Mouse (Mus musculus): ENCODE measurements at regions not wholly inside any gene's neighbourhood (a gene's known extent, or its start where the extent isn't known, plus 50 kb on each side); places are given as distances from the start of the nearest gene placed in this dataset.
A peak's percentile ranks its signal among the peaks of the same experiment; 100 is the strongest.

DNA sequence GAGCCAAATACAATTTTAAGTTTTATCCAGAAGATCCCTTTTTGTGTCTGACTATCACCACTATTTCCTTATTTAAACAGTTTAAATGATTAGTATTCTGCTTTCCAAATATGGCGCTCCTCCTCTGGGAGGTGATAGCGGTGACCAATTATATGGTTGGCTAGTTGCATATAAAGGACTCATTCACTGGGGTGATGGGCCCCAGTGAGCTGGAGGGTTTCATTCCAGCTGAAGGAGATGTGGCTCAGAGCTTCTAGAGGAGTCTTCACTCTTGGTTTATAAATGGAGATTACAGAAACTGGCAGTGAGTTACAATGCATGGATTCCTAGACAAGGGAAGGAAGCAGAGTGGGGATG lies 50.7 kb upstream of the Gm7361 start:
- Histone ChIP-seq H3K4me2 (replicated peaks) (no peak overlapping the region), H3K36me3 (no peaks in the 10 kb centered on the region)
- 11% methylated on average over 2 of the region's 2 CpGs for WGBS

DNA sequence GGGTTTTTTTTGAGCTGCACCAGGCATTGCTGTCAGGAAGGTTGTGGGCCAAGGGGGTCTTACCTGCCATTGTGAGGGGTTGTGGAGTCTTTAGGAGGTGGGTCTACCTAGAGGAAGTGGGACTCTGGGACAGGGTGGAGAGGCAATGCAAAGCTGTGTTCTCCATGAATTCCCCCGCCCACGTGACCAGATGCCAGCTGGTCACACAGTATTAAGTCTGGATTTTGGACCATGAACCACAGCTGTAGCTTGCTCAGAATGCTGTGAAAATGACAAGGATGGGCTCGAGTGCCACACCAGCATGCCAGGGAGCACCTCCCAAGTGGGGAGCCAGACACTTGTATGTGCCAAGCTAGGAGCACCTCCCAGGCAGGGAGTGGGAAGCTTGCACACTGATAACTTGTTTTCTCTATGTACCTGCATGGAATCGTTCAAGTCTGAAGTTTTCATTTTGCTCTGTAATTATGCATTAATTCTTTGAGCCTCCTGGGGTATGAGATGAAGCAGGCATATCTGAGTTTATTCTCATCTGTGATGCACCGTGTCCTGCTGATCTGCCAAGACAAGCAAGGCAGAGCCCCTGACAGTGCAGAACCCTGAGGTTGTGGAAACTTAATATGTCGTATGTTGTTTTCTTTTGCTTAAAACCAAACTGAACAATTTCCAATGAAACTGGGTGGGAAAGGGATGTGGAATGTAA lies 51.3 kb upstream of the Gm7361 start:
- Histone ChIP-seq H3K27me3 (no peaks in the 10 kb centered on the region), H3K9ac (replicated peaks) (no peak overlapping the region), H3K4me3 (replicated peaks) (no peak overlapping the region), H3K9me3 (no peaks in the 10 kb centered on the region), H3K27ac (peak overlapping the region; percentile 16; the same call in 1 of the 2 replicates), H3K4me1 (replicated peaks) (peaks cover 24% of the 10 kb centered on the region), H3K36me3 (no peaks in the 10 kb centered on the region), H3K4me2 (replicated peaks) (no peak overlapping the region)
- peak; percentile 26; the same call in 1 of the 2 replicates for ATAC-seq
- WGBS = 61% methylated on average over 6 of the region's 6 CpGs

More for the DNA sequence above, 50.7 kb upstream of the Gm7361 start:
- no peaks in the 10 kb centered on the region for H3K27me3 ChIP-seq
- no peak overlapping the region for H3K9ac ChIP-seq (replicated peaks)
- H3K9me3 ChIP-seq = no peaks in the 10 kb centered on the region
- H3K4me1 ChIP-seq (replicated peaks) = peaks cover 27% of the 10 kb centered on the region
- H3K4me3 ChIP-seq (replicated peaks) = no peak overlapping the region
- no peak overlapping the region for H3K27ac ChIP-seq
- ATAC-seq = no peak

DNA sequence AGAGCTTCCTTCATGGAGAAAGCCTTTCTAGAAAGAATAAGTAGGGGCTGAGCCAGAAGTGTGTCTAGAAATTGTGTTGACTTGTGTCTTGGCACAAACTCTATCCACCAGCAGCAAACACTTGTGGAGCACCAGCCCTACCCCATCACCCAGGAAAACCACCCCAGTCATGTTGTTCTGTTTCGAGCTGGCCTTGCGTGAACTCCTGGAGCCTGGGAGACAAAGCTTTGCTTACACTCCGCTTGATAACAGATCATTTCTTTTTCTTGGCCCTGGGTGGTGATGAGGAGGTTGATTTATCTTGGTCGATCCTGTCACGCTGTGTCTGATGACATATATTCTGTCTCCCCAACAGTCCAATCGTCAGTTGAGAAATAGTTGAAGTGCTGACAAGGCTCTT lies 55.0 kb upstream of the Gm7361 start:
- H3K27me3 ChIP-seq = no peaks in the 10 kb centered on the region
- H3K27ac ChIP-seq = no peak overlapping the region
- no peak overlapping the region for H3K4me3 ChIP-seq (replicated peaks)
- no peaks in the 10 kb centered on the region for H3K9me3 ChIP-seq
- ATAC-seq = no peak
- H3K4me1 ChIP-seq (replicated peaks) = peaks cover 11% of the 10 kb centered on the region
- no peak overlapping the region for H3K9ac ChIP-seq (replicated peaks)
- H3K36me3 ChIP-seq = no peaks in the 10 kb centered on the region
- 95% methylated on average over 6 of the region's 6 CpGs for WGBS
- H3K4me2 ChIP-seq (replicated peaks) = no peak overlapping the region

DNA sequence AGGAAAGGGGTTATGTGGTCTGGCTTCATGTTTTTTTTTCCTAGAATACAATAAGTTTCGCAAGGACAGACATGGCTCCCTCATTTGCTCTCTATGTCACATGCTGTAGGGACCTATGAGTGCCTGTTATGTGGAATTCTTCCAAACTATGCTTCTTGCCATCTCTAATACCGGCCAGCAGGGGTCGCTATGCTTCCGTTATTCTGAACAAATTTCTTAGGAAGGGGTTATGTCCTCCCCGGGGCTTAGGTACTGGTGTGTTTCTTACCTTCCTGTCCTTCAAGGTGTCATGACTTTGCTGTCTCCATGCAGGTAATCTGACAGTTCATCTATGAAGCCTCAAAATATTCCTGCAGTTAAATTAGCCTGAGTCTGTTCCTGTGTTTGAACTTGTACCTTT lies 68.1 kb upstream of the Gm7361 start:
- 15% methylated on average over 5 of the region's 5 CpGs for WGBS
- Histone ChIP-seq H3K4me1 (replicated peaks) (peaks cover 9% of the 10 kb centered on the region), H3K9me3 (no peaks in the 10 kb centered on the region), H3K27ac (no peak overlapping the region), H3K4me3 (replicated peaks) (no peak overlapping the region), H3K36me3 (no peaks in the 10 kb centered on the region), H3K4me2 (replicated peaks) (no peak overlapping the region), H3K27me3 (no peaks in the 10 kb centered on the region; the same call in 1 of the 2 replicates), H3K9ac (replicated peaks) (no peak overlapping the region)
- ATAC-seq = 0 out of 2 replicates have a peak, but pooled peaks have one; percentile 11

DNA sequence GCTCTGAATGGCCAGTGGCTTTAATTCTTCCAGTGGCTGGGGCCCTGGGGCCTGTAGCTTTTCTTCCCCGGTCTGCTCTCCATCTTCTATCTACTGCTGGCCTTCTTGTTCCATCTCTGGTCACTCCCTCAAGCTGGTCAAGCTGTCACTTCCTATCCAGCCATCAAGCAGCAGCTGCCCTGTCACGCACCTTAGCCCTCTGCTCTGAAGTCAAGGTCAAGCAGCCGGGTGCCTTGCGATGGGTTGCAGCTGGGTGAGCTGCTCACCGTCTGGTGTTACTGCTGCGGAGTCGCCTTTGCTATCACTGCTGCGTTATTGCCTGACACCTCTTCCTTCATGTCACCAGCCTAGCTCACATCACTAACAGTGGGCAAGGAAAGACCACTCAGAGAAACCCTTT lies 66.0 kb upstream of the Gm10220 start:
- Histone ChIP-seq H3K4me1 (replicated peaks) (peaks cover 9% of the 10 kb centered on the region), H3K4me3 (replicated peaks) (no peak overlapping the region), H3K27me3 (no peaks in the 10 kb centered on the region; the same call in 1 of the 2 replicates), H3K9me3 (peaks cover 2% of the 10 kb centered on the region; the same call in 1 of the 2 replicates), H3K4me2 (replicated peaks) (no peak overlapping the region), H3K9ac (replicated peaks) (no peak overlapping the region), H3K27ac (no peak overlapping the region), H3K36me3 (no peaks in the 10 kb centered on the region)
- 82% methylated on average over 8 of the region's 8 CpGs for WGBS
- ATAC-seq = no peak

DNA sequence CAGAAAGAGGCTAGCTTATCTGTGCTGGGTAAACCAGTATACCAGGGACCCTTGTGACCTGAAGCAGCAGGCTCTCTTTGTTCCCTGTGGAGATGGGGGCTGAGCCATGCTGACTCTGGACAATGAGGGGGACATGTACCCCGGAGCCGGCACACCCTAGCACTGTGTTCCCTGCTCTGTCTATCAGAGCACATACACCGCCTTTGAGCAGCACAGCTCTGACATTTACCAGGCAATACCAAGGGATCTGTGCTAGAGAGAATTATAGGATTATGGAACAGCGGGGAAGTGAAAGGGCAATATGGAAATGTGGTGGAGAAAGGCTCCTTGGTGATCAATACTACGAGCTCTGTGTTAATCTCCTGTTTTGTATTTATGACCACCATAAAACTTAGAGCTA lies 64.2 kb upstream of the Gm10220 start:
- peaks cover 2% of the 10 kb centered on the region; the same call in 1 of the 2 replicates for H3K9me3 ChIP-seq
- H3K9ac ChIP-seq (replicated peaks) = no peak overlapping the region
- H3K4me2 ChIP-seq (replicated peaks) = no peak overlapping the region
- no peaks in the 10 kb centered on the region; the same call in 1 of the 2 replicates for H3K27me3 ChIP-seq
- H3K36me3 ChIP-seq = no peaks in the 10 kb centered on the region
- peaks cover 9% of the 10 kb centered on the region for H3K4me1 ChIP-seq (replicated peaks)
- H3K4me3 ChIP-seq (replicated peaks) = no peak overlapping the region
- 3% methylated on average over 5 of the region's 5 CpGs for WGBS
- ATAC-seq = peak; percentile 79
- 0 out of 2 replicates have a peak overlapping the region, but pooled peaks have one; percentile 31 for H3K27ac ChIP-seq

DNA sequence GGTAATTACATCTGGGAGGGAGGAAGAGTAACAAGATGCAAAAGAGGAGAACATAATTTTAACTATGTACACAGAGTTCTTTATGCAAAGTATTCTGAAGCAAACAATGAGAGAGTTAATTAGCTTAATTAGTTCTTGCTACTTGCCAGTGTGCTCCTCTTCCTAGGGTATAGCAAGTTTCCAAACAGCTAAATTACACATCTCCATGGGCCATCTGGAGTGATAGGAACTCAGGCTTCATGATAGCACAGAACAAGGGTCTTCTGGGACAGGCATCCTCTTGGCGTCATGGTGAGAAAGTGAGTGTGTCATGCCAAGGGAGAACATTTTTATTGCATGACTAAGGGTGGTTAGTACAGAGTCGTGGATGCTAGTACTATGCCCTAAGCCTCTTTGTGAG lies 54.8 kb upstream of the Gm10220 start:
- ATAC-seq = no peak
- Histone ChIP-seq H3K9ac (replicated peaks) (no peak overlapping the region), H3K4me1 (replicated peaks) (no peaks in the 10 kb centered on the region), H3K27ac (no peak overlapping the region), H3K4me3 (replicated peaks) (no peak overlapping the region), H3K9me3 (no peaks in the 10 kb centered on the region), H3K27me3 (no peaks in the 10 kb centered on the region), H3K4me2 (replicated peaks) (no peak overlapping the region), H3K36me3 (no peaks in the 10 kb centered on the region)
- WGBS = 88% methylated on average over 2 of the region's 2 CpGs

DNA sequence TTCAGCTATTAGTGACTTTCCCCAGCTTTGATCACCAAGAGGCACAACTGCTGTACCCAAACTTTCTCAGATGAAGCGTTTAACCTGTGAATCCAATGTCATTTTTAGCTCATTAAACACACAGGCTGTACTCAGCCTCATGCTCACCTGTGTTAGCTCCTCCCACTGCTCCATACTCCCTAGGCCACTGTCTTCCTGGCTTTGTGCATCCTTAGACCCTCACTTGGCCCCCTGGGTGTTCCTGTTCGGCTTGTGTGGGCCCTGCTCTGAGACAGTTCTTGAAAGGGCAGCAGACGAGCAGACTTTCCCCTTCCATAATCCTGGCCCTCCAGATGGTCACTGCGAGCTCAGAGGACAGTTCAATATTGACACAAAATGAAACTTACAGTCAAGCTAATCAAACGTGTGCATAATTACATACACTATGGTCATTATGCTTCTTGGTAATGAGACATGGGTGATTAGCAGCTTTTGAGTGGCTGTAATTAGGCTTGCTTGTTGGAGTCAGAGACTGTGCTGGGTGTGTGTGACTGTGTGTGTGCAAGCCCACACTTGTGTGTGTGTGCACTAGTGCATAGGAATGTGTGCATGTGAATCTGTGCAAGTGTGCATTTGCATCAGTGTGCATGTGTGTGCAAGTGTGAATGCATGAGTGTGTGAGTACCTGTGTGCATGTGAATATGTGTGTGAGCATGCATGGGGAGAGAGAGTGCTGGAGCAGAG lies 50.6 kb upstream of the Gm10220 start:
- Histone ChIP-seq H3K4me2 (replicated peaks) (no peak overlapping the region), H3K4me3 (replicated peaks) (no peak overlapping the region), H3K9me3 (no peaks in the 10 kb centered on the region), H3K36me3 (no peaks in the 10 kb centered on the region), H3K27me3 (no peaks in the 10 kb centered on the region), H3K9ac (replicated peaks) (no peak overlapping the region), H3K27ac (no peak overlapping the region), H3K4me1 (replicated peaks) (no peaks in the 10 kb centered on the region)
- 63% methylated on average over 5 of the region's 5 CpGs for WGBS
- 0 out of 2 replicates have a peak, but pooled peaks have one; percentile 20 for ATAC-seq

DNA sequence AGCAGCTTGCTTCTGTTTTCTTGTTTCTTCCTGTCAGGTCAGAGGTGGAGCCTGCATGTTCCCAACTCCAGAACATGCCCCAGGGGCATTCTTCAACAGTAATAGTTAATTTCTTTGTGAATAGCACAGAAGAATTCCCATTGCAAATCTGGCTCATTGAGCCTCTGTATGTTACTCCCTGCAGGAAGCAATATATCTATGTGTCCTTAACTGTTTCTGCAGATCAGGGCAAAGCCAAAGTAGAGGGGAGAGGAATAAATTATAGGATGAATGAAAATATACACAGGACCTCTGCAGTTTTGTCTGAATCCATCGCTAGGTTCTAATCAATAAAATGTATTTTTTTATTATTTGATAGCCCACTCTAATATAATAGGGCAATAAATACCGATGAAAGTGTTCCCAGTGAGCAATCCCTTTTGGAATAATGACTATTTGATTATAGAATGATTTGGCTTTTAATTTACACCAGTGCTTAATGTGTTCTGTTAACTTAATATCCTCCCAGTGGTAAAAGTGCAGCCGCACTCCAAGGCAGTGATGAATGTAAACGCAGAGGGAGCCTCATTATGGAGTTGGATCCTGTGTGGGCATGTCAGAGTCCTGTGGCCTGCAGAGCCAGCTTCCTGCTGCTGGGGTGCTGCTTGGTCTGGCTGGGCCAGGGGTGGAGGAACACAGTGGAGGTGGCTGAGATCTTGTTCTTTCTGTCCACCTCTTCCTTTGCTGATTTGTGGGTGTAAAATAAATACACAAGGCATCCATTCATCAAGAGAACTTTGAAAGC lies 49.7 kb upstream of the Gm10220 start:
- no peaks in the 10 kb centered on the region for H3K9me3 ChIP-seq
- no peaks in the 10 kb centered on the region for H3K36me3 ChIP-seq
- H3K27me3 ChIP-seq = no peaks in the 10 kb centered on the region
- WGBS = 81% methylated on average over 4 of the region's 4 CpGs
- no peak overlapping the region for H3K9ac ChIP-seq (replicated peaks)
- H3K27ac ChIP-seq = no peak overlapping the region
- H3K4me2 ChIP-seq (replicated peaks) = no peak overlapping the region
- no peaks in the 10 kb centered on the region for H3K4me1 ChIP-seq (replicated peaks)
- no peak for ATAC-seq
- no peak overlapping the region for H3K4me3 ChIP-seq (replicated peaks)

Measured in midbrain, embryonic 13.5 days (tissue).